Mouse (Mus musculus) c-Kit-negative CD71-positive TER-119-positive erythroid progenitor cells, embryonic 14.5 days (primary cell): Measurements from ENCODE around the gene Kri1.
A peak's percentile ranks its signal among the peaks of the same experiment; 100 is the strongest.
"Not testable (repeated sequence)": the region's sequence is repeated elsewhere in the genome, so short reads cannot be mapped to it uniquely, and the experiment has no call there.

Source experiments
- DNase-seq: peaks from one replicate; pipeline ENCODE4 v3.0.0-alpha.2; 2013; ENCODE audit warnings: low read depth, low spot score

The Kri1 gene

GRCm38 (mm10) chr9:21315421-21315820 lies 27.7 kb upstream of the Kri1 start:
- no peak for DNase-seq

GRCm38 (mm10) chr9:21314367-21315140 lies 26.8 kb upstream of the Kri1 start:
- DNase-seq = no peak

GRCm38 (mm10) chr9:21313394-21313793 lies 25.6 kb upstream of the Kri1 start:
- peak; percentile 79 for DNase-seq

GRCm38 (mm10) chr9:21312134-21312533 lies 24.4 kb upstream of the Kri1 start, which contains the start of gene Ap1m2:
Gene Ap1m2, minus strand, starts transcription at chr9:21312337.
- DNase-seq = no peak

GRCm38 (mm10) chr9:21311695-21312094 lies 23.9 kb upstream of the Kri1 start:
- no peak for DNase-seq

GRCm38 (mm10) chr9:21309150-21309741 lies 21.5 kb upstream of the Kri1 start:
- DNase-seq = no peak

GRCm38 (mm10) chr9:21305065-21305464 lies 17.3 kb upstream of the Kri1 start:
- no peak for DNase-seq

- no peak for DNase-seq
These were observed 11.2 kb upstream of the Kri1 start for GRCm38 (mm10) chr9:21299014-21299413.

GRCm38 (mm10) chr9:21292271-21292670 lies 4.5 kb upstream of the Kri1 start:
- no peak for DNase-seq

- DNase-seq = not testable (repeated sequence)
These were observed 4.1 kb upstream of the Kri1 start for GRCm38 (mm10) chr9:21291868-21292267.

- peak; percentile 100 for DNase-seq
These were observed 3.4 kb upstream of the Kri1 start, which contains the start of gene Cdkn2d for GRCm38 (mm10) chr9:21291022-21291787. Gene Cdkn2d, minus strand, starts transcription at chr9:21291407.

GRCm38 (mm10) chr9:21290589-21290988 lies 2.8 kb upstream of the Kri1 start:
- DNase-seq = no peak

- DNase-seq = no peak
These were observed 1.5 kb upstream of the Kri1 start for GRCm38 (mm10) chr9:21289337-21289671.

- DNase-seq = no peak
These were observed 901 bp upstream of the Kri1 start for GRCm38 (mm10) chr9:21288404-21289336.

GRCm38 (mm10) chr9:21286753-21287152 lies 1.0 kb downstream of the Kri1 start:
- no peak for DNase-seq

- no peak for DNase-seq
These were observed 3.8 kb downstream of the Kri1 start for GRCm38 (mm10) chr9:21283994-21284393.

- no peak for DNase-seq
These were observed 4.2 kb downstream of the Kri1 start for GRCm38 (mm10) chr9:21283591-21283990.

GRCm38 (mm10) chr9:21277776-21278175 lies 10.0 kb downstream of the Kri1 start:
- DNase-seq = no peak

- DNase-seq = no peak
These were observed 11.5 kb downstream of the Kri1 start for GRCm38 (mm10) chr9:21276307-21276706.

- DNase-seq = no peak
These were observed 12.0 kb downstream of the Kri1 start for GRCm38 (mm10) chr9:21275727-21276126.

GRCm38 (mm10) chr9:21275013-21275710 lies 12.6 kb downstream of the Kri1 start:
- DNase-seq = no peak
